Mouse (Mus musculus): ENCODE measurements around the gene Prkacb. TPM values are rescaled to one million over a fixed set of nuclear protein-coding genes. Genes with fewer than 3 reads are reported as not detected.
A peak's percentile ranks its signal among the peaks of the same experiment; 100 is the strongest.
"Not testable (repeated sequence)": the region's sequence is repeated elsewhere in the genome, so short reads cannot be mapped to it uniquely, and the experiment has no call there.

Prkacb gene
- polyA plus RNA-seq, 1 experiment from 2014 or later: 162 TPM

- no peaks in the 10 kb centered on the region for H3K9me3 ChIP-seq
- H3K36me3 ChIP-seq: peaks cover 45% of the 10 kb centered on the region
- 73% methylated on average over 4 of the region's 4 CpGs for WGBS
- no peak overlapping the region for H3K4me2 ChIP-seq (replicated peaks)
- no peaks in the 10 kb centered on the region for H3K4me1 ChIP-seq
- H3K9ac ChIP-seq (replicated peaks): no peak overlapping the region
- ATAC-seq (replicated peaks): peak; percentile 79
- H3K27ac ChIP-seq (replicated peaks): peak overlapping the region; percentile 56; the same call in 1 of the 2 replicates
- no peaks in the 10 kb centered on the region for H3K27me3 ChIP-seq
- H3K4me3 ChIP-seq: no peak overlapping the region
Observed at GRCm38 (mm10) chr3:146741564-146742202, 71.1 kb downstream of the Prkacb start.

DNA sequence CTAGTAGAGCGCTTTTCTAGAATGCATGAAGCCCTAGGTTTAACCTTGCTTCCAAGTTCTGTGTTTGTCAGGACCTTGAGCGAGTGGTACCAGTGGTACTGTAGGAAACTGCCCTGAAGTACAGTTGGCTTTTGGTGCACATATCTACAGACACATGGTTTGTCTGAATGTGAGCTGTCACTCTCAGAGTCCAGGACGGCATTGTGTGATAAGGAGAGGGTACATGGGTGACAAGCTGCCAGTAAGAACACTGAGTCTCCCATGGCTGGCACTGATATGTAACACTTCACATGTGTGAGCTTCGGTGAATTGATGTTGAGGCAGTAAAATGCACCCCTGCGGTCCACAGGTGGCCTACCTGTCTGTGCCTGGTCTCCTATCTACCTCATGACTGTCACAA is 71.6 kb downstream of the Prkacb start:
- H3K36me3 ChIP-seq: peaks cover 44% of the 10 kb centered on the region
- ATAC-seq (replicated peaks): 0 out of 2 replicates have a peak, but pooled peaks have one; percentile 46
- no peak overlapping the region for H3K4me3 ChIP-seq
- H3K9me3 ChIP-seq: no peaks in the 10 kb centered on the region
- H3K4me1 ChIP-seq: no peaks in the 10 kb centered on the region
- H3K27ac ChIP-seq (replicated peaks): no peak overlapping the region
- H3K4me2 ChIP-seq (replicated peaks): no peak overlapping the region
- no peak overlapping the region for H3K9ac ChIP-seq (replicated peaks)
- 93% methylated on average over 5 of the region's 5 CpGs for WGBS
- no peaks in the 10 kb centered on the region for H3K27me3 ChIP-seq

DNA sequence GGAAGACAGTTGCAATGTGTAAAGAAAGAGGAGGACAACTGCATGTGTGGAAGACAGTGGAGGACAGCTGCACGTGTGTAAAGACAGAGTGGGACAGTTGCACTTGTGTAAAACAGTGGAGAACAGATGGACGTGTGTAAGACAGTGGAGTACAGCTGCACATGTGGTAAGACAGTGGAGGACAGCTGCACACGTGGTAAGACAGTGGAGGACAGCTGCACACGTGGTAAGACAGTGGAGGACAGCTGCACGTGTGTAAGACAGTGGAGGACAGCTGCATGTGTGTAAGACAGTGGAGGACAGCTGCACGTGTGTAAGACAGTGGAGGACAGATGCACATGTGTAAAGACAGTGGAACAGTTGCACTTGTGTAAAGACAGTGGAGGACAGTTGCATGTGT is 76.6 kb downstream of the Prkacb start:
- H3K27ac ChIP-seq (replicated peaks); ATAC-seq (replicated peaks); H3K4me3 ChIP-seq; H3K9me3 ChIP-seq; H3K4me1 ChIP-seq; H3K9ac ChIP-seq (replicated peaks); H3K4me2 ChIP-seq (replicated peaks); H3K27me3 ChIP-seq: not testable (repeated sequence)
- peaks cover 52% of the 10 kb centered on the region for H3K36me3 ChIP-seq
- 92% methylated on average over 6 of the region's 6 CpGs for WGBS

DNA sequence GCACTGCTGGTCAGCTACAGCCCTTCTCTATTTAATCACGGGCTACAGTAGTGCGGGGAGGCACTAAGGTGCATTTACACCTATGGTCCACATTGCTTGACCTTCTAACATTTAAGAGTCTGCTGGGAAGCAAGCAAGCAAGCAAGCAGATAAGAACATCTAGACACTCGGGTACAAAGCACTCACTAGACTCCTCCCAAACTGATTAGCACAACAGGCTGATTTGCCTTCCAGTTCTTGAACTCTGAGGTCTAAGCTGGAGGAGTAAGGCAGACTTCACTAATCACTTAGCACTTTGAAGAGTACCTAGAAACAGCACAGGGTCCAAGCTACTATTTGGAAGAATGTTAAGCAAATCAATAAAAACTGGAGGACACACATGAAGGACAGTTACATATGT is 77.1 kb downstream of the Prkacb start:
- Histone ChIP-seq H3K4me3 (no peak overlapping the region), H3K9ac (replicated peaks) (no peak overlapping the region), H3K27me3 (no peaks in the 10 kb centered on the region), H3K9me3 (no peaks in the 10 kb centered on the region), H3K4me1 (no peaks in the 10 kb centered on the region), H3K27ac (replicated peaks) (no peak overlapping the region), H3K36me3 (peaks cover 56% of the 10 kb centered on the region), H3K4me2 (replicated peaks) (no peak overlapping the region)
- no peak for ATAC-seq (replicated peaks)
- 82% methylated on average over 3 of the region's 3 CpGs for WGBS

DNA sequence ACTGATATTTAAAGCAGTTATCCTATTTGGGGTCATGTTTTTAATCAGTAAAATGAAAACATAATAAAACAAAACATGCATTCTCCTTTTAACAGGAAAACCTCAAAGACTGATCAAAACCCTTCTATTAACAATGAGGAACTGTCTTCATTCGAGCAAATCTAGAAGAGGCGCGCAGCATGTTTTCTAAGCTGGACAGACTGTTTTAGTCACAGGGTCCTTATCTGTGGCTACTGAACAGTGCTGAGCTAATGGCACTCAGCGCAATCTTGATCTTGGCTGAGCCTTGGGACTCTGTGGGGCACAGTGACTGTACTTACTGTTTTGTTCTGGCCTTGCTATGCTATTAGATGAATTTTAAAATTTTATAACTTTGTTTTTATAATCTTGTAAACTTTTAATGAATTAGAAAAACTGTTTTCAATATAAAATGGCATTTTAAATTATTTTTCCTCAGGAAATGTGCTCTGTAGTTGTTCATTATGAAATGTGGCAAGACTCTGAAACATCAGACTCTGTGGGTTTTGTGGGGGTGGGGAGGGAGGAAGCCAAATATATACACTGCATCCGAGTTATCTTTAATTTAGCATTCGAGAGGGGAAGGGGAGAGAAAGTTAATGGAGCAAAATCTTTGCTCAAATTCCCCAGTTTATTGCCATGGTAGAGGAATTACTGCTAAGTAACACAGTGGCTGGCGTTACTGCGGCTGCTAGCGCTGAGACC is 77.7 kb downstream of the Prkacb start:
- H3K4me3 ChIP-seq: no peak overlapping the region
- no peak overlapping the region for H3K9ac ChIP-seq (replicated peaks)
- no peaks in the 10 kb centered on the region for H3K4me1 ChIP-seq
- no peak for ATAC-seq (replicated peaks)
- H3K27me3 ChIP-seq: no peaks in the 10 kb centered on the region
- no peak overlapping the region for H3K4me2 ChIP-seq (replicated peaks)
- peaks cover 56% of the 10 kb centered on the region for H3K36me3 ChIP-seq
- H3K9me3 ChIP-seq: no peaks in the 10 kb centered on the region
- H3K27ac ChIP-seq (replicated peaks): no peak overlapping the region
- WGBS: 91% methylated on average over 9 of the region's 9 CpGs

- Histone ChIP-seq H3K9ac (replicated peaks) (no peak overlapping the region), H3K36me3 (peaks cover 55% of the 10 kb centered on the region), H3K27me3 (no peaks in the 10 kb centered on the region), H3K9me3 (no peaks in the 10 kb centered on the region; the same call in 1 of the 2 replicates), H3K4me3 (no peak overlapping the region), H3K4me2 (replicated peaks) (no peak overlapping the region), H3K27ac (replicated peaks) (no peak overlapping the region), H3K4me1 (no peaks in the 10 kb centered on the region)
- no peak for ATAC-seq (replicated peaks)
- 96% methylated on average over 11 of the region's 11 CpGs for WGBS
Observed at GRCm38 (mm10) chr3:146731499-146731898, 81.3 kb downstream of the Prkacb start.

GRCm38 (mm10) chr3:146723037-146723436 is 89.8 kb downstream of the Prkacb start:
- no peak overlapping the region for H3K27ac ChIP-seq (replicated peaks)
- no peak for ATAC-seq (replicated peaks)
- no peak overlapping the region for H3K9ac ChIP-seq (replicated peaks)
- H3K9me3 ChIP-seq: no peaks in the 10 kb centered on the region; the same call in 1 of the 2 replicates
- no peak overlapping the region for H3K4me2 ChIP-seq (replicated peaks)
- H3K4me3 ChIP-seq: no peak overlapping the region
- H3K4me1 ChIP-seq: no peaks in the 10 kb centered on the region
- 53% methylated on average over 3 of the region's 3 CpGs for WGBS
- no peaks in the 10 kb centered on the region for H3K27me3 ChIP-seq
- H3K36me3 ChIP-seq: peaks cover 20% of the 10 kb centered on the region

GRCm38 (mm10) chr3:146719696-146720095 is 93.1 kb downstream of the Prkacb start:
- Histone ChIP-seq H3K4me2 (replicated peaks) (no peak overlapping the region), H3K9ac (replicated peaks) (no peak overlapping the region), H3K9me3 (no peaks in the 10 kb centered on the region), H3K27me3 (no peaks in the 10 kb centered on the region), H3K36me3 (no peaks in the 10 kb centered on the region), H3K4me1 (0 out of 2 replicates have a peak, but pooled peaks cover 5% of the 10 kb centered on the region), H3K4me3 (no peak overlapping the region), H3K27ac (replicated peaks) (no peak overlapping the region)
- ATAC-seq (replicated peaks): no peak
- WGBS: 67% methylated on average over 4 of the region's 4 CpGs

- ATAC-seq (replicated peaks): no peak
- no peak overlapping the region for H3K9ac ChIP-seq (replicated peaks)
- 76% methylated on average over 5 of the region's 5 CpGs for WGBS
Observed at GRCm38 (mm10) chr3:146718251-146718650, 94.5 kb downstream of the Prkacb start.

DNA sequence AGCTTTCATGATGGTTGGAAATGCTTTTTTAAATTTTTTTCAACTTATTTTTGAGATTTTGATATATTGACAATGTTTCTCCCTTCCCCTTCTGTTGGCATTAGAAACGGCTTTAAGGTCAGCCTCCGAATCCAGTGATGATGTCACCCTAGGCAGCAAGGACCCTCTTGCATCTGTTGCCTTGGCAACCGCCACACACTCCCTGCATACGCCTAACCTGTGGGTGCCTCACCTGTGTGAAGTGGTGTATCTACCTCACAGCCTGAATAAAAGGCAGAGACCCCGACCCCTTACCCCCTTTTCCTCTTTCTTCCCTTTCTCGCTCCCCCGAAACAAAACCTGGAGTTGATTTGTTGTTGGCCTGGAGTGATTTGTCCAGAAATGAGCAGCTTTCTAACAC is 100.5 kb downstream of the Prkacb start:
- H3K27ac ChIP-seq (replicated peaks): no peak overlapping the region
- 71% methylated on average over 7 of the region's 7 CpGs for WGBS
- H3K4me3 ChIP-seq: no peak overlapping the region
- no peak overlapping the region for H3K9ac ChIP-seq (replicated peaks)
- H3K4me2 ChIP-seq (replicated peaks): no peak overlapping the region
- ATAC-seq (replicated peaks): no peak
- H3K4me1 ChIP-seq: no peaks in the 10 kb centered on the region
- no peaks in the 10 kb centered on the region for H3K9me3 ChIP-seq
- H3K36me3 ChIP-seq: no peaks in the 10 kb centered on the region
- no peaks in the 10 kb centered on the region for H3K27me3 ChIP-seq

More at GRCm38 (mm10) chr3:146718251-146718650, 94.5 kb downstream of the Prkacb start:
- Histone ChIP-seq H3K27ac (replicated peaks) (no peak overlapping the region), H3K36me3 (no peaks in the 10 kb centered on the region), H3K4me1 (0 out of 2 replicates have a peak, but pooled peaks cover 5% of the 10 kb centered on the region), H3K9me3 (no peaks in the 10 kb centered on the region), H3K27me3 (no peaks in the 10 kb centered on the region), H3K4me3 (no peak overlapping the region), H3K4me2 (replicated peaks) (no peak overlapping the region)

GRCm38 (mm10) chr3:146711559-146711958 is 101.2 kb downstream of the Prkacb start:
- Histone ChIP-seq H3K9ac (replicated peaks) (no peak overlapping the region), H3K9me3 (no peaks in the 10 kb centered on the region), H3K27ac (replicated peaks) (no peak overlapping the region), H3K4me2 (replicated peaks) (no peak overlapping the region), H3K36me3 (no peaks in the 10 kb centered on the region), H3K4me1 (no peaks in the 10 kb centered on the region), H3K4me3 (no peak overlapping the region), H3K27me3 (no peaks in the 10 kb centered on the region)
- ATAC-seq (replicated peaks): 0 out of 2 replicates have a peak, but pooled peaks have one; percentile 38
- WGBS: 69% methylated on average over 6 of the region's 6 CpGs

DNA sequence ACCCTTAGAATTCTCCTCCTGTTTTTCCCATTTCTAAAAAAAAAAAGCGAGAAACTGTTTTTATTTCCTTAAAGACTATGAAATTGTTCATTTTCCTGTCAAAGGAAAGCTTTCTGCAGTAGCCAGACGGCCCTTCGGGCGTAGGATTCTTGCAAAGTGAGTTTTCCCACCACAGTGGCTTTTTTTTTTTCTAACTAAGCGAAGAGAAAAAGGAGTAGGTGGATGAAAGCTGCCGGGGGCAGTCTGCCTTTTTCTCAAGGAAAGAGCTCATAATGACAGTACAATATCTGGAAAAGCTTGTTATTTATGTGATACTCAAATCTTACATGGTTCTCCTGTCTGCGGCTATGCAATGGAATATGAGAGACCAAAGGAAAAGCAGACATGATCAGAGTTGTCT is 101.7 kb downstream of the Prkacb start:
- Histone ChIP-seq H3K27me3 (no peaks in the 10 kb centered on the region), H3K4me2 (replicated peaks) (no peak overlapping the region), H3K9me3 (no peaks in the 10 kb centered on the region), H3K4me1 (no peaks in the 10 kb centered on the region), H3K9ac (replicated peaks) (no peak overlapping the region), H3K36me3 (no peaks in the 10 kb centered on the region), H3K27ac (replicated peaks) (no peak overlapping the region), H3K4me3 (no peak overlapping the region)
- 82% methylated on average over 7 of the region's 7 CpGs for WGBS
- ATAC-seq (replicated peaks): no peak
